Mouse (Mus musculus) cortical plate, adult 2 months (tissue): ENCODE results near the gene Sap30bp. TPM values are rescaled to one million over a fixed set of nuclear protein-coding genes. Genes with fewer than 3 reads are reported as not detected.
A peak's percentile ranks its signal among the peaks of the same experiment; 100 is the strongest.

Source experiments
- H3K27ac ChIP-seq: fragments of 200-500 bp; 2 replicates; pipeline ENCODE4 v1.5.1; 2012; ENCODE audit warnings: low read length, control low read depth, inconsistent platforms; ENCODE audit not compliant: insufficient read depth
- H3K4me1 ChIP-seq: fragments of 200-500 bp; 2 replicates; pipeline ENCODE4 v1.6.1; 2011; ENCODE audit warnings: low read length; ENCODE audit not compliant: control insufficient read depth, insufficient read depth
- H3K4me3 ChIP-seq: fragments of 200-500 bp; 2 replicates; pipeline ENCODE4 v1.5.1; 2011; ENCODE audit warnings: mild to moderate bottlenecking, low read length, control low read depth; ENCODE audit not compliant: insufficient read depth
- CTCF ChIP-seq: fragments of 200-500 bp; IDR thresholded peaks from 2 replicates; pipeline ENCODE4 v1.5.1; 2011; ENCODE audit warnings: mild to moderate bottlenecking, control low read depth, low read length; ENCODE audit not compliant: insufficient read depth; ENCODE audit errors: extremely low read depth
- POLR2A ChIP-seq: fragments of 200-500 bp; IDR thresholded peaks from 2 replicates; pipeline ENCODE4 v1.6.1; 2011; ENCODE audit warnings: mild to moderate bottlenecking, low read length, control low read depth; ENCODE audit not compliant: insufficient read depth; ENCODE audit errors: extremely low read depth
- polyA plus RNA-seq: library from polyadenylated mRNA; depleted of rRNA; stranded (reverse); fragments of >200 nt; gene quantifications from 2 replicates; pipeline ENCODE4 v1.2.3, GENCODE M21; 2012; rRNA removed

Gene Sap30bp
- polyA plus RNA-seq, 1 experiment, result 57.0 TPM

GRCm38 (mm10) chr11:116011529-116012261 is 78.6 kb downstream of the Sap30bp start:
- Histone ChIP-seq H3K4me3 (peak overlapping the region; percentile 58), H3K27ac (no peak overlapping the region), H3K4me1 (no peaks in the 10 kb centered on the region; the same call in 1 of the 2 replicates)
- TF ChIP-seq CTCF, result no peak
- TF ChIP-seq POLR2A, result no peak

- no peaks in the 10 kb centered on the region; the same call in 1 of the 2 replicates for H3K4me1 ChIP-seq
- peak within 1 kb of the TSS; percentile 58 for H3K4me3 ChIP-seq
- no peak within 1 kb of the TSS for H3K27ac ChIP-seq
- TF ChIP-seq CTCF (no peak), POLR2A (0 out of 2 replicates have a peak, but pooled peaks have one; percentile 26)
These were observed 79.3 kb downstream of the Sap30bp start, which contains the start of gene Galk1 for GRCm38 (mm10) chr11:116012262-116012947. Gene Galk1, minus strand, starts transcription at chr11:116012719.

- TF ChIP-seq CTCF (no peak), POLR2A (no peak)
- H3K4me3 ChIP-seq, result no peak overlapping the region
- no peaks in the 10 kb centered on the region; the same call in 1 of the 2 replicates for H3K4me1 ChIP-seq
- no peak overlapping the region for H3K27ac ChIP-seq
These were observed 81.7 kb downstream of the Sap30bp start for GRCm38 (mm10) chr11:116014821-116015220.

Other genes with a start within 250 kb of the Sap30bp start
- gene Grb2, start 224.7 kb upstream of the Sap30bp start, polyA plus RNA-seq, result 106 and 110 TPM in 2 replicates
- gene Tmem94, start 167.8 kb upstream of the Sap30bp start, polyA plus RNA-seq, result 44.8 and 45.7 TPM in 2 replicates
- 22.1 and 24.1 TPM in 2 replicates for gene Caskin2, start 119.6 kb upstream of the Sap30bp start, polyA plus RNA-seq
- 15.3 and 15.8 TPM in 2 replicates for gene Tsen54, start 118.6 kb upstream of the Sap30bp start, polyA plus RNA-seq
- gene Llgl2, start 109.2 kb upstream of the Sap30bp start, polyA plus RNA-seq, result 3.1 and 3.2 TPM in 2 replicates
- 1.1 TPM in 2 replicates for gene Myo15b, start 74.9 kb upstream of the Sap30bp start, polyA plus RNA-seq
- 0.57 and 0.58 TPM in 2 replicates for gene Smim5, start 33.3 kb upstream of the Sap30bp start, polyA plus RNA-seq
- not detected in 2 replicates for gene Smim6, start 21.3 kb upstream of the Sap30bp start, polyA plus RNA-seq
- gene Recql5, start 195 bp downstream of the Sap30bp start, polyA plus RNA-seq, result 31.7 and 36.4 TPM in 2 replicates
- 8.0 and 8.2 TPM in 2 replicates for gene Itgb4, start 41.4 kb downstream of the Sap30bp start, polyA plus RNA-seq
- 19.2 and 20.4 TPM in 2 replicates for gene Galk1, start 79.4 kb downstream of the Sap30bp start, polyA plus RNA-seq
- 217 and 235 TPM in 2 replicates for gene H3f3b, start 94.7 kb downstream of the Sap30bp start, polyA plus RNA-seq
- gene Unk, start 97.0 kb downstream of the Sap30bp start, polyA plus RNA-seq, result 31.1 and 33.4 TPM in 2 replicates
- gene Unc13d, start 144.7 kb downstream of the Sap30bp start, polyA plus RNA-seq, result 0.96 and 1.3 TPM in 2 replicates
- gene Wbp2, start 153.7 kb downstream of the Sap30bp start, polyA plus RNA-seq, result 438 and 447 TPM in 2 replicates
- gene Trim47, start 193.9 kb downstream of the Sap30bp start, polyA plus RNA-seq, result 5.5 and 6.2 TPM in 2 replicates
- 5.3 and 5.7 TPM in 2 replicates for gene Trim65, start 197.8 kb downstream of the Sap30bp start, polyA plus RNA-seq
- 34.6 and 34.7 TPM in 2 replicates for gene Mrpl38, start 205.6 kb downstream of the Sap30bp start, polyA plus RNA-seq
- gene Fbf1, start 234.9 kb downstream of the Sap30bp start, polyA plus RNA-seq, result 103 and 109 TPM in 2 replicates